ENCODE assay signal across 8 mouse cellular contexts in the genomic region with DNA sequence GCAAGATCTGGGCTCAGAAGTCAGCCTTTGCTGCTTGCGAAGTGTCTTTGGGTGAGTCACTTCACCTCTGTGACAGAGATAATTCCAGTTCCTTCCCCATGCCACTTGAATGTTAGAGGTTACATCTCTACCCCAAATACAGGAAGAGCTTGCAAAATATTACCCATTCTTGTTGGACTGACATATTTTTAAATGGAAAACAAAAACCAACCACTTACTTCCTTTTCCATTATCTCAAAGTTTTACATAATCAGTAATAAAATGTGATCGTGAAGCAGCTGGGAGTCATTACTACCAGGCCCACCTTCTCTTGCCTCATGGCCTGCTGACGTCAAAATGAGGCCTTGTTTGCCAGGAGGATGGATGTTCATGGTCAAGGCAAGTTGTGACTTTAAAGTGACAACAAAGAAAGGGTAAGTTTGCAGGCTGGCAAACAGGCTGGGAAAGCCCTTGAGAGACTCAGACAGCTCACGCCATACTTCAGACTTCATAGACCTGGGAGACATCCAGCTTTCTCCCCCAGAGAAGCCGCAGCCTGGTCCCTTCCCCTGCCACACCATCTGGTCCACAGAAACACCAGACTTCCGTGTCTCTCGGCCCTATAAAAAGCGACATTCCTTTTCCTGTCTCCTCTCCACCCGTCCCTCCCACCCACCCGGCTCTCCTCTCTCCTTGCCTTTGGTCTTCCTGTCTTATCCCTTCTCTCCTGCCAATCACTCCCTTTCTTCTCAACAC. TPM values are rescaled to one million over a fixed set of nuclear protein-coding genes. Genes with fewer than 3 reads are reported as not detected.
A peak's percentile ranks its signal among the peaks of the same experiment; 100 is the strongest.
DNase-seq lines count a peak whose midpoint lies in the region; ATAC-seq and TF ChIP-seq lines count a peak whose summit lies in the region.

No protein-coding gene starts in this region.

- H3K27ac ChIP-seq in hindbrain, embryonic 11.5 days (ENCODE audit: low read depth, low read length): no peak overlapping the region
- H3K27ac ChIP-seq in hindbrain, embryonic 10.5 days: no peak overlapping the region
- H3K27ac ChIP-seq in heart, embryonic 10.5 days: peak overlapping the region; percentile 72
- no peak overlapping the region for H3K27ac ChIP-seq in liver, postnatal 0 days (ENCODE audit: low read depth)

- H3K36me3 ChIP-seq in hindbrain, embryonic 11.5 days (ENCODE audit: control insufficient read depth, insufficient read depth, low read length): no peaks in the 10 kb centered on the region
- no peaks in the 10 kb centered on the region for H3K36me3 ChIP-seq in hindbrain, embryonic 10.5 days
- H3K36me3 ChIP-seq in heart, embryonic 10.5 days: no peaks in the 10 kb centered on the region
- no peaks in the 10 kb centered on the region for H3K36me3 ChIP-seq in liver, postnatal 0 days (replicated peaks; ENCODE audit: insufficient read depth, low read length)

- DNase-seq in hindbrain, embryonic 11.5 days (ENCODE audit: low spot score): no peak
- DNase-seq in hindbrain, embryonic 10.5 days (ENCODE audit: low spot score): no peak
- DNase-seq in heart, embryonic 10.5 days (ENCODE audit: low spot score): no peak
- DNase-seq in kidney, postnatal 25 days: peak; percentile 4 to 37
- DNase-seq in liver, postnatal 0 days: no peak

- no peak for TF ChIP-seq EP300 in liver, postnatal 0 days (IDR thresholded peaks at IDR 0.05; ENCODE audit: low read depth)

- WGBS in hindbrain, embryonic 11.5 days: 52% methylated on average over 10 of the region's 10 CpGs
- 53% methylated on average over 10 of the region's 10 CpGs for WGBS in hindbrain, embryonic 10.5 days
- WGBS in heart, embryonic 10.5 days: 40% methylated on average over 10 of the region's 10 CpGs
- WGBS in liver, postnatal 0 days (ENCODE audit: insufficient replicate concordance): 39% methylated on average over 10 of the region's 10 CpGs

- H3K4me1 ChIP-seq in hindbrain, embryonic 11.5 days (replicated peaks; ENCODE audit: control insufficient read depth, insufficient read depth, low read length): no peaks in the 10 kb centered on the region
- no peaks in the 10 kb centered on the region for H3K4me1 ChIP-seq in hindbrain, embryonic 10.5 days (replicated peaks)
- peaks cover 5% of the 10 kb centered on the region; the same call in 1 of the 2 replicates for H3K4me1 ChIP-seq in heart, embryonic 10.5 days
- H3K4me1 ChIP-seq in liver, postnatal 0 days (ENCODE audit: insufficient read depth): no peaks in the 10 kb centered on the region

- no peak overlapping the region for H3K9ac ChIP-seq in hindbrain, embryonic 11.5 days (ENCODE audit: low read depth, low read length)
- no peak overlapping the region for H3K9ac ChIP-seq in liver, postnatal 0 days (replicated peaks)

- H3K4me3 ChIP-seq in hindbrain, embryonic 11.5 days (ENCODE audit: low read depth, low read length): no peak overlapping the region
- H3K4me3 ChIP-seq in hindbrain, embryonic 10.5 days: no peak overlapping the region
- H3K4me3 ChIP-seq in heart, embryonic 10.5 days: peak overlapping the region; percentile 40
- H3K4me3 ChIP-seq in liver, postnatal 0 days (ENCODE audit: low read depth, low read length): no peak overlapping the region

- no peak for TF ChIP-seq CTCF in liver, postnatal 0 days (IDR thresholded peaks at IDR 0.05; ENCODE audit: low read depth)

- H3K27me3 ChIP-seq in hindbrain, embryonic 11.5 days (ENCODE audit: control insufficient read depth, insufficient read depth, low read length): no peaks in the 10 kb centered on the region
- no peaks in the 10 kb centered on the region for H3K27me3 ChIP-seq in hindbrain, embryonic 10.5 days (ENCODE audit: insufficient read depth, poor library complexity, severe bottlenecking)
- H3K27me3 ChIP-seq in heart, embryonic 10.5 days (ENCODE audit: insufficient read depth, poor library complexity, severe bottlenecking): no peaks in the 10 kb centered on the region; the same call in 1 of the 2 replicates
- no peaks in the 10 kb centered on the region for H3K27me3 ChIP-seq in liver, postnatal 0 days (ENCODE audit: insufficient read depth, low read length)

- peak; percentile 50 for ATAC-seq in hindbrain, embryonic 11.5 days (ENCODE audit: low FRiP score)
- ATAC-seq in common myeloid progenitor, adult 5-6 weeks (replicated peaks; ENCODE audit: low read depth, poor library complexity, severe bottlenecking): peak; percentile 64
- ATAC-seq in liver, postnatal 0 days: no peak
- ATAC-seq in neutrophil, adult 5-6 weeks (ENCODE audit: extremely low read depth, insufficient number of reproducible peaks, low FRiP score, poor library complexity, severe bottlenecking): 0 out of 2 replicates have a peak, but pooled peaks have one; percentile 34
- ATAC-seq in erythroid progenitor cell, adult 5-6 weeks (replicated peaks; ENCODE audit: low FRiP score, poor library complexity, severe bottlenecking): no peak

- H3K4me2 ChIP-seq in hindbrain, embryonic 11.5 days (replicated peaks; ENCODE audit: low read depth, low read length): no peak overlapping the region
- peak overlapping the region; percentile 38 for H3K4me2 ChIP-seq in liver, postnatal 0 days (ENCODE audit: low read depth, low read length)

- H3K9me3 ChIP-seq in hindbrain, embryonic 11.5 days (ENCODE audit: control insufficient read depth, low read length): no peaks in the 10 kb centered on the region
- no peaks in the 10 kb centered on the region for H3K9me3 ChIP-seq in hindbrain, embryonic 10.5 days
- H3K9me3 ChIP-seq in heart, embryonic 10.5 days: no peaks in the 10 kb centered on the region
- H3K9me3 ChIP-seq in liver, postnatal 0 days (ENCODE audit: low read length): no peaks in the 10 kb centered on the region

RNA-seq across cellular contexts. Expression of a gene that starts 27.2 kb away (rescaled TPM):
- polyA plus RNA-seq in hindbrain, embryonic 11.5 days (2014; fragmentation: Nextera tagmentation; extraction: Ambion mirVana): 13.6 and 14.8 TPM in 2 replicates
- polyA plus RNA-seq in hindbrain, embryonic 10.5 days (2016; fragmentation: Nextera tagmentation; extraction: Ambion mirVana): 13.8 and 16.3 TPM in 2 replicates
- total RNA-seq in common myeloid progenitor, adult 5-6 weeks (2017): 13.6 and 20.0 TPM in 2 replicates
- polyA plus RNA-seq in heart, embryonic 10.5 days (2016; fragmentation: Nextera tagmentation; extraction: Ambion mirVana): 23.9 and 29.6 TPM in 2 replicates
- 9.9 and 10.2 TPM in 2 replicates for polyA plus RNA-seq in liver, postnatal 0 days (2015; fragmentation: Nextera tagmentation; extraction: Ambion mirVana)
- 6.4 and 6.5 TPM in 2 replicates for total RNA-seq in neutrophil, adult 5-6 weeks (2017)
- total RNA-seq in erythroid progenitor cell, adult 5-6 weeks (2015; ENCODE audit: low replicate concordance): 9.4 TPM in 1 of 2 replicates, not detected in the other
- total RNA-seq in erythroid progenitor cell, adult 5-6 weeks (2017; ENCODE audit: low replicate concordance): 0.61 and 2.1 TPM in 2 replicates

Comparison
In these comparisons a context has a peak if more than half of its experiments do, and no peak if none do; other contexts are left out.
1. ATAC-seq: peak in hindbrain, embryonic 11.5 days (single experiment), common myeloid progenitor, adult 5-6 weeks (single experiment) and neutrophil, adult 5-6 weeks (single experiment); none in liver, postnatal 0 days (single experiment) and erythroid progenitor cell, adult 5-6 weeks (single experiment).
2. DNase-seq: peak in kidney, postnatal 25 days (2 of 2); none in hindbrain, embryonic 11.5 days (single experiment), hindbrain, embryonic 10.5 days (single experiment), heart, embryonic 10.5 days (single experiment) and liver, postnatal 0 days (single experiment).